Mouse (Mus musculus): ENCODE measurements around the gene Iqsec1.

DNA sequence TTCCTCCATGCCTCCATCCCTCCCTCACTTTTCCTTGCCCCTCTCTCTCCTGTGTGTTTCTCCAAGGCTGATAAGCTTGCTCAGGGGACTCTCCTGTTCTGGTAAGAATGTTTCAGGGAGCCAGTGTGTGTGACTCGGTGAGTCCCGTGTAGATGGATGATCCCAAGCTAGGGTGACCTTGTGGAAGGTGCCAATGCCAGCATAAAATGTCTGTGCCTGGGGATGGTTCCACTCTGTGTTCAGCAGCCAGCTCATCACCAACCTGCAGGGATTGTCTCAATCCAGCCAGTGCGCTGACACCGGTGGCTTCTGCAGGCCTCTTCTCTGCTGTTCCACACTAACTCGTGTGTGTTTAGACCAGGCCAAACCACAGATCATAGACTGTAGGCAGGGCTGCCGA, 372.0 kb downstream of the Iqsec1 start:
- TF ChIP-seq CTCF (IDR thresholded peaks at IDR 0.05; ENCODE audit: low read depth) (no peak), EP300 (IDR thresholded peaks at IDR 0.05; ENCODE audit: low read depth) (no peak)
